Mouse (Mus musculus) urinary bladder, postnatal 10 days (tissue): Measurements from ENCODE around the gene Prkce.

Source experiments
- DNase-seq: peaks from one replicate; pipeline ENCODE4 v3.0.0; 2022; ENCODE audit warnings: low spot score

The Prkce gene

DNA sequence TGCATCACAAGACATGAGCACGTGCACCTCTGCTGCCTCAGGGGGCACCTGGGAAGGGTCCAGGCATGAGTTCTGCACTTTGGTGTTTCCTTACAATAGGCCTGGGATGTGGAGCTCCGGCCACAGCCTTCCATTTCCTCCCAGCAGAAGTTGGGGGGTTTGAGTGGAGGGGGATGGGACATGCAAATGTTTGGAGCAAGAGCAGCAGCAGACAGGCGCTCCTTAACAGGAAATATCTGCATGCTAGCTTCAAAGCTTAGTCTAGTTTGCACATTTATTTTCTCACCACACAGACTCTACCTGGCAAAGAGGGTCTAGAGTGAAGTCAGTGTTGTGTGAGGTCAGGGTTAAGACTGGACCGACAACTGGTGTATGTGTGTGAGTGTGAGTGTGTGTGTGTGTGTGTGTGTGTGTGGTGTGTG is 169.1 kb downstream of the Prkce start:
- no peak for DNase-seq

DNA sequence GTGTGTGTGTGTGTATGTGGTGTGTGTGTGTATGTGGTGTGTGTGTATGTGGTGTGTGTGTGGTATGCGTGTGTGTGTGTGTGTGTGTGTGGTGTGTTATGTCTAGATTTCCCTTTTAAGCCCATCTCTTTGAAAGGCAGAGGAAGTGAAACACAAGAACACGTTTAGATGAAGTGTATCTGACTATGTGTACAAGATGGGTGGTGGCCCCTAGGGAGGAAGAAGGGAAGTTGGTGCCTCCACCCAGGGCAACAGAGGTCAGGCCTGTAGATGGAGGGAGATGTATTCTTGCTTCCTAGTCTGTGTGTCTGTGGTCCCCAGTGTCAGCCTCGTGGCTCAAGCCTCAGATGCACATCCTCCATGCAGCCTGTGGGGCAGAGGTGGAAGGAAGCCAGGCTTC is 169.5 kb downstream of the Prkce start:
- no peak for DNase-seq

DNA sequence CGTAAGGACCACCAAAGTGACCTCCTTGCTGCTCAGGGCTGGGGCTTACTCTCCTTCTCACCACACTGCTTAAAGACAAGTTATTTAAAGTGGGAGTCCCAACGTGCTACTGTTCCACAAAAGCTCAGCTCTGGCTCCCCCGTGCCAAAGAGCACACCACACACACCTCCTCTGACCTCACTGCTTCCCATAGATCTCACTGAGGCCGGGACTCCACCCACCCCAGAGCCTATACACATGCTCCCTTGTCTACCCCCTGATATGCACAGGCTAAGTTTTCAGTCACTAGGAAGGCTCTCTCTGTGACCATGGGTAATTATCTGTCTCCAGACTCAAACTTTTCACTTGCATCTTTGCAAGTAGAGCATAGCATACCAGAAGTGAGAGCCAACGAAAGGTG is 170.7 kb downstream of the Prkce start:
- no peak for DNase-seq

DNA sequence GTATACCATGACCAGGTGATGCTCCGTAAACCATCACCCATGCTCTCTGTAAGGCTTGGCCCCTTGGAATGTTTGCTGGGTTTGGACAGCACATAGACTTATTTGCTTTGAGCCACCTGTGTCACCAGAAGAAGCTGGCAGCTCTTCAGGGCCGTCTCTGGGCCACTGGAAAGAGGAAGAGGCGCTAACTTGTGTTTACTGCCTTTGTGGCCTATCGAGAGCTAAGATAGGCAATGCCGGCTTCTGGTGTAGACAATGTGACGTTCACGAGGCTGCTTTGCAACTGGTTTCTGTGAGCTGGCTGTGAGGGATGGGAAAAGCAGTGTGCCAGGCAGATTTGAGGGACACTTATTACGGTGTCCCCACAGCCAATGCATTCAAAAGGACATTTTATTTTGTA is 176.4 kb downstream of the Prkce start:
- DNase-seq = no peak

DNA sequence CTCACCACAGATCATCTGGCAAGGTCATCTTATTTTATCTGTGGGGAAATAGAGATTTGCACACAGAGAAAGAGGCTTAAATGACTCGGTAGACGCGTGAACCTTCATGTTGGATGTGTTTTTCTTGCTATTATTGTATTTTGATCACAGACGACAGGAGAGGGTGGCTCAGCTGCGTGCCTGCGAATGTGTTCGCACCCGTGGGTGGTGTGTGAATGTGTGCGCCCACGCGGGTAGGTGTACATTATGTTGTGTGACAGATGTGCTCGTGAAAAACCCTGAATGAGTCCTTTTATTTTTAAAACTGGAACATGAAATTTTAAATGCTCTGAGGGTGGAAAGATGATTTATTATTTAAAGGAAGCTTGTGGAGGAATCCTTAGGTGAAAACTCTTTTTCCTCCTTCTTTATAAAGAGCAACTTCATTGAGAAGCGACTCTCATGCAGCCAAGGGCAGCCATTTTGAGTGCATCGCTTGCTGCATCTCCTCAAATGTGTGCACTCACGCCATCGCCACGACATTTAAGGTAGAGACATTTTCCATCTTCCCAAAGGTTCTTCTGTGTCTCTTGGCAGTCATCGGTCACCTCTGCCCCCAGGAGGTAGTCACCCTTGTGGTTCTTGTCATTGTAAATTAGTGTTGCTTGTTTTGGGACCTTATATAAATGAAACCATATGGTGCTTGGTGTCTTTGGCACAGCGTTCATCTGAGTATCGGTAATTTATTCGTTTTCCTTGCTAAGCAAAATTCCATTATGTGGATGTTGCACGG is 177.8 kb downstream of the Prkce start:
- no peak for DNase-seq

DNA sequence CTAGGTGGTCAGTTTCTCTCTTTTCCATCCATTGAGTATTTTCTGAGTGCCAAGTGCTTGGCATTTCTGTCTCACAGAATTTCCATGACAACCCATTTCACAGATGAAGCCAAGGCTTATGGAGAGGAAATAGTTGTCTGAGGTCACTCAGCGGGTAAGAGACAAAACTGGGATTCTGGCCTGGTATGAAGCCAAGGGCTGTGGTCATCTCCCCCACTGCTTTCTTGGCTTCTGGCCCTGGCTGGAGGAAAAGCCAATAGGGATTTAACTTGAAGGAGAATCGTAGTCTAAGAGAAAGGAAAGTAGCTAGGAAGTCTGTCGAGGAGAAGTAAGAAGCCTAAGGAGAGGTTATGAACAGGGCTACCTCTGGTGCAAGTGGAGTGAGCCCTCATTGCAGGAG is 182.7 kb downstream of the Prkce start:
- DNase-seq = no peak

DNA sequence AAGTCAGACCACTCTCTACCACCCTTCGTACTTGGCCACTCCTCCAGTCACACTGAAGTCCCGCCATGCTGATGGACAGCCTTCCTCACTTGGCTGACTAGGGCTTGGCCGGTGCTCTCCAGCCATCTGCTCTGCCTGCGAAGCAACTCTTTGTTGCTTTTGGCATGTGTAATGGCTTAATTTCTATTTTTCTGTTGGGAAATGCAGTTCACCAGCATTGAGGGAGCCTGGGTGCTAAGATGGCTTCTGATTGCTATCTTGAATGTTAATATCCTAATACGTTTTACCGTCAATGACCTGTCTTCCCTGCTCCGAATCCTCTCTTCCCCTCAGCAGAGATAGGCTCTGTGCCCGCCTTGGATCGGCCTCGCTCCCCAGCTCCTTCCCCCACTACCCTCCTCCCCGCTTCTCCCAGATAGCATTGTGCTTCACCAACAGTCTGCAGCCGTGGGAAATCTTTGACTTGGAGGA is 183.2 kb downstream of the Prkce start:
- DNase-seq = no peak

DNA sequence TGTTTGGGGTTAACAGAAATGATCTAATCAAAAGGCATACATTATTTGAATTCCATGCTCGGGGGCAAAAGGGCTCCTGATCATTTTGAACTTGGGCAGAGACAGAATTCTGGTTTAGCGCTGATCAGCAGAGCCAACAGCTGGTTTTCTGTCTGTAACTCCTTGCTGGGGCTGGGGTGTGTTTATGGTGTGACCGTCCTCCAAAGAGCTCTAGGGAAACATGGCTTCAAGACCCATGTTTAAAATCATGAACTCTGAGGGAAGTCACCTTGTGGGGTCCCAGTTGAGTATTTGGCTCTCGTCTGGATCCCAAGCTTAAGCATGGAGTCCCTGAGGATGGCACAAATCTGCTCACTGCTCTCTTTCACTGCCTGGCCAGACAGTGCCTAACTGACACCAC is 183.7 kb downstream of the Prkce start:
- DNase-seq = no peak

DNA sequence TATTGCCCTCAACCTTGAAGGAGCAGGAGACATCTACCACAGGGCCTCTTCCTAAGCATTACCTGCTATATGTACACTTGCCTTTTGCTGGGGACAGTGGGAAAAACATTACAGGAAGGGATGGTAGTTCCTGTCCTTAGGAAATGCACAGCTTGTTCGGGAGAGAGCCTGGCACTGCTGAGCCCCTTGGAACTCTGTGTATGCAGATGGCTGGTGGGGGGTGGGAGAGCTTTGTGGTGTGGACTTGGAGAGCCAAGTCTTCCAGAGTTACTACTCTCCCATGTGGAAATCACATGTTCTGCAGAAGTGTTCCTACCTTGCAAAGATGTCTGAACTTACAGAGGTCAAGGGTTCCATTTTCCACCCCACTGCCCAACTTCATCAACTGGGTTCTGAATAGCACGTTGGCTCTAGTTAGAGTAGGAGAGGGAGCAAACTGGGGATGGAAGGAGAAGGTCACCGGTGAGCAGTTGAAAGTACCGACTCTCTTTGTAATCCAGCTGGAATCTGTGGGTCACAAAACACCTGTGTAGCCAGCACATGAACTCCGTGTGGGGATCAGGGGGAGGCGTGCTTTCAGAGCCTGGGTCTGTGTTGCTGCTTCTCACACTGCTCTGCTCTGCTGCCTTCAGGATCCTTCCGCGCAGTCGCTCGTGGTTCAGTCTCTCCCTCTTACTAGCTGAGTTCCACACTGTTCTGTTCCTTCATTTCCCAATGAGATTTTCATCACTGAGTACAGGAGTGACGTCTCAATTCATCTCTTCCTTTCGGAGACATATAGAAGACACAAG is 184.9 kb downstream of the Prkce start:
- DNase-seq = no peak

DNA sequence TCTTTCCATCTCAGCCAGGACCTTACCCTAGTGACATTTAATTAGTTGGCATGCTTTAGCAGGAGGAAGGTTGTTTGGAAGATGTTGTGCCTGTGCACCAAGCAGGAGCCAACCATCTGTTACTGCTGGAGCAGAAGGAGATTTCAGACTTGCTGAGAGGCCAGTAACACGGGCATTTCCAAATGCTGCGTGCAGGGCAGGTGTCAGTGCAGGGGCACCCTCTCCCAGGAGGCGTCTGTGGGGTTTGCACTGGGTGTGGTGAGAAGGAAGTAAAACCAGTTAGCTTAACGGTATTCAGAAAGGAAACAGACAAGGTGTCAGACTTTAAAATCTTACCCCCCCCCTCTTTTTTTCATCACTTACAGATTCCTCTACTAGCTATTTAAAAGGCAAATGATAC is 186.1 kb downstream of the Prkce start:
- no peak for DNase-seq

DNA sequence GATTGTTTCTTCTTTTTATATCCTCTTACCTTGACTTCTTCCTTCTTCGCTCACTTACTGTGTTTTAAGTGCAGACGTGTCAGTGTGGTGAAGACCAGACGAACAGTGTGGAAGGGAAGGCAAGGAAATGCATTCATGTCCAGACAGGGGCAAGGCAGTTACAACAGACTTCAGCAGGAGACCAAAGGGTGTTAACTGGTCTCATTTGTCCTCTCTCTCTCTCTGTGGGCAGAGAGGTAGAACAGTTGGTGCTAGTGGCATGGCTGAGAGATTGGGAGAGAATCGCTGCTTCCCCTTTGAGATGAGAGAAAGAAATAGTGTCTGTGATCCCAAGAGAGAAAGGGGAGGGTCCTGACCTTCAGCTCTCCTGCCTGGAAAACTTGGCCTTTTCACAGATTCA is 186.5 kb downstream of the Prkce start:
- DNase-seq = no peak

DNA sequence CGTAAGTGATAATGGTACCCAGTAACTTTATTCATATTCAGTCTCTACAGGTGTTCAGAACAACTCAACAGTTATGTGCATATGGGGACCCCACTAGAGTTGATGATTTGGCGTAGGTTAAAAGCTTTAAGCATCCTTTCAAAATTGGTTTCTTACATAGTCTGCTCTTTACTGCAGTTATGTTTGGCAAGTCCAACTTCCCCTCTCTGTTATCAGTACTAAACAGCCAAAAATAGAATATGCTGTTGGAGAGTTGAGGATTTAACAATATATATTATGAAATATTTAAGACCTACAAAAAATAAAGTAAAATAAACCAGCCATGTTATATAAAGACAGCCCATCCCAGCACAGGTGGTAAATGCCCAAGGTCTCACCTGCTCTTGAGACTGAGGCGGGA is 187.3 kb downstream of the Prkce start:
- no peak for DNase-seq

DNA sequence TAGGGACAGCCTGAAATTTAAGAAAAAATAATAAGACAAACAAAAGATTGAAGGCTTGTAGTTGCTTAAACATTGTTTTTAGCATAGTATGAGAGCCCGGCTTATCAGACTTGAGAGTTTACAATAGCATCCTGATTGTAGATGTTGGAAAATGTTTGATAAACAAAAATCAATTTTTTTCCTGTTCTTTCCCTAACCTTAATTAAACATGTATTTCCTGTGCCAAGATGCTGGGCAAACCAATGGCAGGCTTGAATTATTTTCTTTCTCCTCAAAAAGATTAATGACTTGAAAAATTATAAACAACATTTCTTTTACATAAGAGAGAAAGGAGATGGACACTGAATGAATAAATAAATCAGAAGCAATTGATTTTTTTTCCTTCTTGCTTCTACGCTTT is 187.7 kb downstream of the Prkce start:
- no peak for DNase-seq

DNA sequence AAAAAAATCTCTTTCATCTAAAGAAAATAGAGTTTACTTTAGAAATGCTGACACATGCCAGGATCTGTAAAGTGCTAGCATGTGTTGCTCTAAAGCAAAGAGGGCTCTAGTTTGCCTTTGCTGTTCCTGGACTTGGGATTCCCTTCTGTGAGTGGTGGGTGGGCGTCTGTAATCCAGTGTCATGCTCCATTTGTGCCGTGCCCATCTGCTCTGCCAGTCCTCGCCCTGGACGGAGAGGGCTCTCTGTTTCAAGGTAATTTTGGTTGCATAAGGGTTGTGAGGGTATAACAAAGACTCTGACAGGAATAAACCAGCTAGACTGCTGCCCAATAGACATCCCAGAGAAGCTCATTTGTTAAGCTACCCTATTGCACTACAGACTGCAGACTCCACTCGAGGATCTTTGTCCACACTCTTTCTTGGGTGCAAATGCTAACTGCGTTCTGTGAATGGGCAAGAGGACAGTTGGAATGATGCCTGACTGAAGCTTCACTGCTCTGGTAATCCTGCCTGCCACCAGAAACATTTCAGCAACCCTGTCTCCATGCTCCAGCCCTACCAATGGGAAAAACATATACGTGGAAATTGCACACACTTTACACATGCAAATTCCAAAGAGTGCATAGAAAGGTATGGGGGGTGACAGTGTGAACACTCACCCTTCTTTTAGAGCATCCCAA is 188.3 kb downstream of the Prkce start:
- DNase-seq = no peak

DNA sequence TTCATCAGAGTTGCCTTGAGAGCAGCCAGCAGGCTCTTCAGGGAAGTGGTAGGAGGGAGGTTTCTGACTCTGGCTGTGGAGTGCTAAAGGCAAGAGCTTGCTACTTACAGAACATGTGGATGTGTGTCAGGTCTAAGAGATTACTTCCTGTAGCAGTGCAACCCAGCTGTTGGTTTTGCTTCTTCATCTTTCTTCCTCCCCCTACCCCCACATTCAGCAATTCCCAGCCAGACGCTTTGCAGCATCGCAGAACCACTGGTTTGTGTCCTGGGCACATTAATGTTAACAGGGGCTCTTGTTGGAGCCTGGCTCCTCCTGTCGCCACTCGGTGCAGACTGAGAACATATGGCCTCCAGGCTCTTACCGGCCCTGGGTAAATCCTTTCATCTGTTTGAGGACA is 190.8 kb downstream of the Prkce start:
- no peak for DNase-seq

DNA sequence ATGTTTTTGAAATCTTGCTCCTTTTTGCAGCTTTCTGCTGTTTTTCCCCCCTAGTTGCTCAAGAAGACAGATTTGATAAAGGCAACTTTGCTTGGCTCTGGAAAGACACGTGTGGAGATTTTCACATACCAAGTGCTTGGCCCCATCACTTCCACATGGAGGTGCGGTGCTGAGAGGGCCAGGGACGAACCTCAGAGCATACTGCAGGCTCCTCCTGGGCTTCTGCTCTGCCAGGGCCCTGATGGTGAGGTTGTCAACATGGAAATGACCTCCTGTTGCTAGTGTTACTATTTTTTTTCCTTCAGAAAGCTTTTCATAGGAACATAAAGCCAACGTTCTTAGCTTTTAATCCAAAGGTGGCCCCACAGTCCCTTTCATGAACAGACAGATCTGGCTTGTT is 191.3 kb downstream of the Prkce start:
- no peak for DNase-seq

DNA sequence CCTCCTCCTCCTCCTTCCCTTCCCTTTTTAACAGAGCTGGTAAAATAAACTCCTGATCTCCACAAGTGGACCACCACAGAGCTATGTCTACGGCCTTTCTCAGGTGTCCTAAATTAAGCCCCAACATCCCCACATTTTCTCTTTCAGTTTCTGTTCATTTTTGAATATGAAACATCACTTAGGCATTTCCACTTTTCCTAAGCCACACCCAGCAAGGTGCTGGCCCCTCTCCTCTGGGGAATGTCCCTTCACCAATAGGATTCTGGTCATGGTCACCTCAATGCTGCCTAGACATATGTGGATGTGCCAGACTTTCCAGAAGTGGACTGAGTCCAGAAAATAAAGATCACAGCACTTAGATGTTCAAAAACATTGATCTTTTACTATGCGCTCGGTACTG is 193.3 kb downstream of the Prkce start:
- DNase-seq = no peak

DNA sequence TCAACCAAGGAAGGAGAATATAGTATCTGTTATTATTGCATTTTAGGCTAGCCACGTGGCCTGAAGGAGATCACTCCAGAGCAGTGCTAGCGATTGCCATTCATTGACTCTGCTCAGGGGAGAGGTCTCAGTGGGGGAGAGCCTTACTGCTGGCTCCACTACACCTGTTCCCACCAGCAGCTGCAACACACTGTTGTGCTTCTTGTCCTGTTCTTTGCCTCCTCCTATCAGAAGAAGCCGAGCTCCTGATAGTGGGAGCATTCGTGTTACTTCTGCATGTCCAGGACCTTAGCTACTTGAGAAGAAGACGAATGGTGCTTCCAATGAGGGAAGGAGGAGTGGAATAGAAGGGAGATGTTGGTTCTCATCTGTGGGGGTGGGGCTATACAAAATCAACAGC is 195.8 kb downstream of the Prkce start:
- no peak for DNase-seq

DNA sequence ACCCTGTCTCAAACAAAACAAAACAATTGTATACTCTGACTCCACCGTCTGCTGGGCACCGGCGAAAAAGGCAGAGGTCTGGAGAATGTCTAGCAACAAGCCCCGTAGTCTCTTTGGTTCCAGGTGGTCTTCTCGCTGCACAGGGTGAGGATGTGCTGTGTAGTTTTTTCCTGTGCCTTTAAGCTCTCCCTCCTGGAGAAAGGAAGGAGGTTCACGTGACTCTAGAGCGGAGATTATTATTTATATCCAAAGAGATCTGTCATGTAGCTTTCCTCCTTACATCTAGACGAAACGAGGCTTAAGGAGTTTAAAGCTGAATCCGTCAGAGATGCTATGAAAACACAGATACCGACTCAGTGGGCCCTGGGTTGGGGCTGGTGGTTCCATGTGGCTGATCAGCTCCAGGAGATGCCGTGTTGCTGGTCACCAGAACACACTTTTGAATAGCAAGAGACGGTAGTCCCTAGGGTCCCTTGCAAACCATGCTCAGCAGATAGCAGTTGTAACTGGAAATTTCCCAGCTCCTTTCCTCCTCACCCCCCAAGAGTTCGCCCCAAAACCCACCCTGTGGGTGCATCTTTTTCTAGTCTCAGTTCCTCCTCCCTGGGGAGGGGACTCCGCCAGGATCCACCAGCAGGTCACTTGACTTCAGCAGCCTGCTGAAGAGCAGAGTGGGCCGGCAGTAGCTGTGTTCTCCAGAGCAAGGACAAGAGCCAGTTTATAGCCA is 196.9 kb downstream of the Prkce start:
- no peak for DNase-seq

DNA sequence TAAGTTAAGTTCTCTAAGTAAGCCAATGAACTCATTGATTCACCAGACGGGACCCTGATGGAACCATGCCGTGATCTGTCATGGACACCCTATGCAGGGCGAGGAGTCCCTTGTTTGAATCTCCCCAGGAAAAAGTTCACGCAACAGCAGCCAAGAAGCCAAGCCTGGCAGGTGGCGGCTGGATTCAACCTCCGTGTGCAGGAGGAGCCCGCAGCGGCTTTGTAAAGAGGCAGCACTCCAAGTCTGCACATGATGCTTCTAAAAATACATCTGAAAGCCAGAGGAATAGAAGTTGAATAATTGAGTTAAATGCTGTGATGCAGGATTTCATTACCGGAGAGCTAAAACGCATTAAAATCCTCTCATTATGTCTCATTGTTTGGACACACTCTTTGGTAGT is 199.3 kb downstream of the Prkce start:
- DNase-seq = no peak

DNA sequence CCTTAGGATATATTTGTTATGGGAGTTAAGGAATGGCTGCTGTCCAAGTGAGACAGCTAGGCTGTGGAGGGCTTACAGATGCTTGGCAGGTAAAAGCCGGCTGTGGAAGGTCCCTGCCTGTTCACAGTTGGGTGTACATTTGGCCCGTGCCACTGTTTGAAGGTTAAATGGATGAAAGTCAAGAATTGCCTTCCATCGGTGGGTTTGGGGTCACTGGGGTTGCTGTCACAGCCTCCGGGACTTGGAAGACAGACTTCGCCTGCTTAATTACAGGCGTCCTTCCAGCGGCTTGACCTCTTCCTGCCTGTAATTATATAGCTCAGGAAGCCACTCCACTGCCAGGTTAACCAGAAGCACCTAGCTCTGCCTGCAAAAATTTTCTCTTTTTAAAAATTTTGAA is 200.1 kb downstream of the Prkce start:
- DNase-seq = no peak

DNA sequence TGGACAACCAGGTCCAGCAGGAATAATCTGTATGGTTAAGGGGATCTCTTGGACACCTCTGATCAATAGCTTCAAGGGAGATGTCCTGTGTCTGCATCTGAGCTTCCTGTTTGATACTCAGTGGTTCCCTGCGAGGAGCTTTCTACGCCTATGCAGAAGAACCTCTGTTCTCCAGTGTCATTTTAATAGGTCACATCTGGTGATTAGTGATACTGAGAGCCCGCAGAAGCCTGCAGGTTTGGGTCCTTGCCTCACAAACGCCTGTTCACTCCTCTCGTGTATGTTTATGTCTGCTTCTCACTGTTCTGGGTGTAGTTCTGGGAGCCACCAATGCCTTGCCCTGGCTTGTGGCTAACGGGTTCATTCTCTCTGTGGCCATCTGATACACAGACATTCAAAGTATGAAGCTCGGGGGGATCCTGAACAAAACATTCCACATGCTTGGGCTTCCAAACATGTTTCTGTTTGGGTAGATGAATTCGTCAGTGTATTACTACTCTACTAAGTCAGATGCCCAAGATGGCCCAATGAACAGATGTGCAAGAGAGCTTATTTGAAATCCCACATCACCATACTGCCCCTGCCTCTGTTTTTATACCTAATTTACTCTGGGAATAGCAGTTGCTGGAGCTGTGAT is 202.6 kb downstream of the Prkce start:
- DNase-seq = no peak
